Mouse (Mus musculus): Measurements from ENCODE around the gene Mapk10.

GRCm38 (mm10) chr5:102977138-102977537 is 234.0 kb downstream of the Mapk10 start:
- TF ChIP-seq NELFE (IDR thresholded peaks at IDR 0.05; ENCODE audit: low read depth, low read length), result no peak
- no peak for TF ChIP-seq EP300 (IDR thresholded peaks at IDR 0.05; ENCODE audit: low read length)
- TF ChIP-seq CTCF (conservative IDR thresholded peaks at IDR 0.05 in 1 of 2, IDR thresholded peaks at IDR 0.05 in 1 of 2; ENCODE audit: low read depth in 2 of 2, low read length in 2 of 2), result no peak
- TF ChIP-seq MAFK (IDR thresholded peaks at IDR 0.05; ENCODE audit: insufficient replicate concordance, low read length), result no peak
- no peak for TF ChIP-seq POLR2A (IDR thresholded peaks at IDR 0.05; ENCODE audit: low read depth, low read length)
- TF ChIP-seq JUND (conservative IDR thresholded peaks at IDR 0.05; ENCODE audit: low read depth, low read length), result no peak
- no peak for TF ChIP-seq MXI1 (IDR thresholded peaks at IDR 0.05; ENCODE audit: low read depth, low read length)
- no peak for TF ChIP-seq CHD2 (IDR thresholded peaks at IDR 0.05; ENCODE audit: low read length)
- no peak for TF ChIP-seq SIN3A (IDR thresholded peaks at IDR 0.05; ENCODE audit: low read length)
